Mouse (Mus musculus): ENCODE data around the gene Zfyve1. TPM values are rescaled to one million over a fixed set of nuclear protein-coding genes. Genes with fewer than 3 reads are reported as not detected.

Gene Zfyve1
- total and polyA plus RNA-seq, 3 experiments = 8.0 to 8.3 TPM; not detected in 1

GRCm38 (mm10) chr12:83577445-83577844 is 19.6 kb downstream of the Zfyve1 start:
- Histone ChIP-seq H3K4me1 (ENCODE audit: control insufficient read depth in 1 of 2, insufficient read depth in 2 of 2, low read length in 2 of 2) (peaks cover 24 to 25% of the 10 kb centered on the region in 2 experiments), H3K9ac (ENCODE audit: control insufficient read depth, low read depth, low read length, poor library complexity, severe bottlenecking) (no peak overlapping the region), H3K9me3 (replicated peaks; ENCODE audit: insufficient read depth, low read length) (no peaks in the 10 kb centered on the region), H3K36me3 (ENCODE audit: control insufficient read depth in 1 of 2, insufficient read depth in 2 of 2, low read length in 2 of 2) (peaks cover 3 to 32% of the 10 kb centered on the region in 2 experiments), H3K4me3 (ENCODE audit: control insufficient read depth in 1 of 2, insufficient read depth in 1 of 2, low read depth in 2 of 2, low read length in 2 of 2) (no peak overlapping the region), H3K27ac (ENCODE audit: control insufficient read depth, low read depth, low read length) (no peak overlapping the region), H3K79me2 (ENCODE audit: control insufficient read depth, insufficient read depth, low read length, poor library complexity) (no peaks in the 10 kb centered on the region), H3K27me3 (ENCODE audit: control insufficient read depth in 1 of 2, insufficient read depth in 2 of 2, low read length in 2 of 2) (no peaks in the 10 kb centered on the region)
- TF ChIP-seq CHD1 (IDR thresholded peaks at IDR 0.05; ENCODE audit: low read depth, low read length) = no peak
- no peak for TF ChIP-seq NELFE (IDR thresholded peaks at IDR 0.05; ENCODE audit: low read depth, low read length)
- TF ChIP-seq E2F4 (IDR thresholded peaks at IDR 0.05; ENCODE audit: borderline replicate concordance, low read depth, low read length) = no peak
- TF ChIP-seq ZC3H11A (IDR thresholded peaks at IDR 0.05; ENCODE audit: low read depth, low read length) = no peak
- no peak for TF ChIP-seq MAFK (IDR thresholded peaks at IDR 0.05; ENCODE audit: borderline replicate concordance, low read depth, low read length)
- TF ChIP-seq TBP (IDR thresholded peaks at IDR 0.05; ENCODE audit: low read depth, low read length) = no peak
- no peak for TF ChIP-seq ZMIZ1 (IDR thresholded peaks at IDR 0.05; ENCODE audit: low read depth, low read length)
- TF ChIP-seq UBTF (IDR thresholded peaks at IDR 0.05; ENCODE audit: borderline replicate concordance, insufficient read depth, low read depth, low read length) = no peak
- TF ChIP-seq RAD21 (IDR thresholded peaks at IDR 0.05; ENCODE audit: low read depth, low read length) = no peak
- no peak for TF ChIP-seq CHD2 (IDR thresholded peaks at IDR 0.05; ENCODE audit: low read length)
- TF ChIP-seq TCF12 (IDR thresholded peaks at IDR 0.05; ENCODE audit: low read depth, low read length) = no peak
- TF ChIP-seq MYB (IDR thresholded peaks at IDR 0.05; ENCODE audit: low read depth, low read length) = no peak
- TF ChIP-seq MEF2A (IDR thresholded peaks at IDR 0.05; ENCODE audit: extremely low read depth, insufficient replicate concordance, low read depth, low read length, poor library complexity, severe bottlenecking) = no peak
- TF ChIP-seq BHLHE40 (IDR thresholded peaks at IDR 0.05; ENCODE audit: borderline replicate concordance, low read depth, low read length) = no peak
- no peak for TF ChIP-seq SIN3A (IDR thresholded peaks at IDR 0.05; ENCODE audit: low read length)
- no peak for TF ChIP-seq MAZ (IDR thresholded peaks at IDR 0.05; ENCODE audit: low read depth, low read length)
- no peak for TF ChIP-seq JUND (IDR thresholded peaks at IDR 0.05; ENCODE audit: low read depth, low read length)
- no peak for TF ChIP-seq MAX (IDR thresholded peaks at IDR 0.05; ENCODE audit: low read length)
- DNase-seq (ENCODE audit: low read depth, low spot score) = no peak

GRCm38 (mm10) chr12:83572717-83573116 is 24.3 kb downstream of the Zfyve1 start:
- no peaks in the 10 kb centered on the region for H3K27me3 ChIP-seq (ENCODE audit: control insufficient read depth in 1 of 2, insufficient read depth in 2 of 2, low read length in 2 of 2)
- no peak overlapping the region for H3K4me3 ChIP-seq (ENCODE audit: control insufficient read depth in 1 of 2, insufficient read depth in 1 of 2, low read depth in 2 of 2, low read length in 2 of 2)
- TF ChIP-seq ELF1 (IDR thresholded peaks at IDR 0.05; ENCODE audit: low read depth, low read length) = no peak
- no peak for TF ChIP-seq SMC3 (IDR thresholded peaks at IDR 0.05; ENCODE audit: low read depth, low read length)
- no peak for TF ChIP-seq USF2 (IDR thresholded peaks at IDR 0.05; ENCODE audit: borderline replicate concordance in 1 of 2, insufficient read depth in 1 of 2, low read depth in 1 of 2, low read length in 2 of 2)
- H3K9me3 ChIP-seq (replicated peaks; ENCODE audit: insufficient read depth, low read length) = no peaks in the 10 kb centered on the region
- peaks cover 0 to 3% of the 10 kb centered on the region in 2 experiments; a peak in 2 of 4 replicates for H3K36me3 ChIP-seq (ENCODE audit: control insufficient read depth in 1 of 2, insufficient read depth in 2 of 2, low read length in 2 of 2)
- DNase-seq (ENCODE audit: low read depth, low spot score) = no peak
- H3K4me1 ChIP-seq (ENCODE audit: control insufficient read depth in 1 of 2, insufficient read depth in 2 of 2, low read length in 2 of 2) = no peaks in the 10 kb centered on the region
- no peak overlapping the region for H3K9ac ChIP-seq (ENCODE audit: control insufficient read depth, low read depth, low read length, poor library complexity, severe bottlenecking)
- no peaks in the 10 kb centered on the region for H3K79me2 ChIP-seq (ENCODE audit: control insufficient read depth, insufficient read depth, low read length, poor library complexity)
- no peak overlapping the region for H3K27ac ChIP-seq (ENCODE audit: control insufficient read depth, low read depth, low read length)
